Mouse (Mus musculus): ENCODE measurements around the gene Nudt9. TPM values are rescaled to one million over a fixed set of nuclear protein-coding genes. Genes with fewer than 3 reads are reported as not detected.

The Nudt9 gene
- polyA plus RNA-seq (2015; fragmentation: Nextera tagmentation; extraction: Ambion mirVana): 49.9 and 50.2 TPM in 2 replicates

GRCm38 (mm10) chr5:104046256-104047199, at the start of gene Nudt9:
TSS of gene Nudt9 (plus strand) at chr5:104046306.
- H3K27me3 ChIP-seq: no peaks in the 10 kb centered on the region
- peak within 1 kb of the TSS; percentile 76 for H3K4me2 ChIP-seq
- peak; percentile 97 for ATAC-seq (replicated peaks; ENCODE audit: insufficient number of reproducible peaks, insufficient read depth, low FRiP score, low read depth)
- 5% methylated on average over 90 of the region's 90 CpGs for WGBS
- peak within 1 kb of the TSS; percentile 84 for H3K4me3 ChIP-seq
- H3K9ac ChIP-seq: peak within 1 kb of the TSS; percentile 92
- peaks cover 11% of the 10 kb centered on the region; the same call in 1 of the 2 replicates for H3K36me3 ChIP-seq
- H3K27ac ChIP-seq: peak within 1 kb of the TSS; percentile 88
- H3K4me1 ChIP-seq (replicated peaks): peaks cover 27% of the 10 kb centered on the region
- H3K9me3 ChIP-seq (replicated peaks): no peaks in the 10 kb centered on the region

GRCm38 (mm10) chr5:103998739-103999138, 47.4 kb upstream of the Nudt9 start:
- Histone ChIP-seq H3K36me3 (0 out of 2 replicates have a peak, but pooled peaks cover 9% of the 10 kb centered on the region), H3K4me3 (no peak overlapping the region), H3K9me3 (replicated peaks) (no peaks in the 10 kb centered on the region), H3K4me1 (replicated peaks) (peaks cover 9% of the 10 kb centered on the region), H3K4me2 (no peak overlapping the region), H3K9ac (no peak overlapping the region), H3K27me3 (no peaks in the 10 kb centered on the region), H3K27ac (peak overlapping the region; percentile 49; the same call in 1 of the 2 replicates)
- WGBS: 38% methylated on average over 5 of the region's 5 CpGs
- ATAC-seq (replicated peaks; ENCODE audit: insufficient number of reproducible peaks, insufficient read depth, low FRiP score, low read depth): no peak

GRCm38 (mm10) chr5:103999738-104000137, 46.4 kb upstream of the Nudt9 start:
- 0 out of 2 replicates have a peak, but pooled peaks cover 9% of the 10 kb centered on the region for H3K36me3 ChIP-seq
- no peak; the same call in 1 of the 2 replicates for ATAC-seq (replicated peaks; ENCODE audit: insufficient number of reproducible peaks, insufficient read depth, low FRiP score, low read depth)
- no peak overlapping the region for H3K4me3 ChIP-seq
- H3K4me2 ChIP-seq: no peak overlapping the region
- H3K27ac ChIP-seq: peak overlapping the region; percentile 49; the same call in 1 of the 2 replicates
- no peaks in the 10 kb centered on the region for H3K27me3 ChIP-seq
- 3% methylated on average over 5 of the region's 5 CpGs for WGBS
- no peak overlapping the region for H3K9ac ChIP-seq
- peaks cover 9% of the 10 kb centered on the region for H3K4me1 ChIP-seq (replicated peaks)
- no peaks in the 10 kb centered on the region for H3K9me3 ChIP-seq (replicated peaks)

DNA sequence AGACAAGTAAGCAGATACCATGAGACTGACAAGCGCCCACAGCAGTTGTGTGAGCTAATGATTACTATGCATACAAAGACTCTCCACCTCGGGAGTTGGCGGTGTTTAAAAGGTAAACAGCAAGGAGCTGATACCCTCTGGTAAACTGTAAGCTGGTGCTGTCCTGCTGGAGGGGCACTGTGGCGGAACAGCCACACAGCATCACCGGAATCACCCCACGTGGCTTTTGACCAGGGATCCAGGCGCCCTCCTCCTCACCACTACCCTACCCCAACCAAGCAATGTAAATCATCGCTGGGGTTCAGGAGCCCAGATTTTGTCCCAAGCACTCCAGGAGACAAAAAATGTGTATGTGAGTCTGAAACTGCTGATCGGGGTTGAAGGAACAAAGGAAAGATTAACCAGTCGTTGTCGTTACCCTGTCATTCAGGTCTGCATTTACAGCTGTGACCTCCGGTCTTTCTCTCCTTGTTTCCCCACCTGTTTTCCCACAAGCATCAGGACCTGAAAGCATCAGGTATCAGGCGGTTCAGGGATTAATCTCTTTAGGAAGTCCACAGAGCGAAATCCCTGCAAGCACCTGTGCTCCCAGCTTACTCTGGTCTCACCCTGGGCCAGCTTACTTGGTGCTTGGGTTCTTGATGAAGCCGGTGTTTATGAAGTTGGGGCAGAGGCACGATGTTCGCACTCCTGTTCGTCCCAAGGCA, 43.4 kb upstream of the Nudt9 start:
- Histone ChIP-seq H3K4me1 (replicated peaks) (peaks cover 9% of the 10 kb centered on the region), H3K4me2 (no peak overlapping the region), H3K27ac (no peak overlapping the region), H3K4me3 (no peak overlapping the region), H3K9me3 (replicated peaks) (no peaks in the 10 kb centered on the region), H3K27me3 (no peaks in the 10 kb centered on the region), H3K36me3 (peaks cover 20% of the 10 kb centered on the region; the same call in 1 of the 2 replicates), H3K9ac (no peak overlapping the region)
- 53% methylated on average over 18 of the region's 18 CpGs for WGBS
- no peak for ATAC-seq (replicated peaks; ENCODE audit: insufficient number of reproducible peaks, insufficient read depth, low FRiP score, low read depth)

GRCm38 (mm10) chr5:104003256-104003931, 42.7 kb upstream of the Nudt9 start:
- Histone ChIP-seq H3K27ac (no peak overlapping the region), H3K4me3 (no peak overlapping the region), H3K36me3 (peaks cover 20% of the 10 kb centered on the region; the same call in 1 of the 2 replicates), H3K9me3 (replicated peaks) (no peaks in the 10 kb centered on the region), H3K9ac (no peak overlapping the region), H3K4me2 (no peak overlapping the region), H3K27me3 (no peaks in the 10 kb centered on the region), H3K4me1 (replicated peaks) (peaks cover 9% of the 10 kb centered on the region)
- WGBS: 51% methylated on average over 15 of the region's 15 CpGs
- ATAC-seq (replicated peaks; ENCODE audit: insufficient number of reproducible peaks, insufficient read depth, low FRiP score, low read depth): no peak

DNA sequence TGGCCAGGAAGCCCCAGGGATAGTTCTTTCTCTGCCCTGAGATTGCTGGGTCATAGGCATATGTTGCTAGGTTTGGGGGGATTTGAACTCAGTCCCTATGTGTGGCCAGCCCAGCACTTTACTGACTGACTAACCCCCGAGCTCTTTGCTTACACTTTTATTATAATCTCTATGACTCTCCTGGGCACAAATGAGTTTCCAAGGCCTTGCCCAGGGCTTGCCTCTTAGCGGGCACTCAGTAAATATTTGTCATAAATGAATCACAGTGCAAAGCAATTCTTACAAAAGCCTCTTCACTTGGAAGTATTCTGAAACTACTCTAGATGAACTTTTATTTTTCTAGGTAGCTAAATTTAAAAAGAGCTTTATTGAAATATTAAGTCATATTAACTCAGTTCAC, 42.2 kb upstream of the Nudt9 start:
- Histone ChIP-seq H3K27ac (no peak overlapping the region), H3K4me1 (replicated peaks) (peaks cover 7% of the 10 kb centered on the region), H3K36me3 (peaks cover 20% of the 10 kb centered on the region; the same call in 1 of the 2 replicates), H3K4me3 (no peak overlapping the region), H3K9ac (no peak overlapping the region), H3K27me3 (no peaks in the 10 kb centered on the region), H3K4me2 (no peak overlapping the region), H3K9me3 (replicated peaks) (no peaks in the 10 kb centered on the region)
- no peak for ATAC-seq (replicated peaks; ENCODE audit: insufficient number of reproducible peaks, insufficient read depth, low FRiP score, low read depth)
- WGBS: 81% methylated on average over 2 of the region's 2 CpGs

DNA sequence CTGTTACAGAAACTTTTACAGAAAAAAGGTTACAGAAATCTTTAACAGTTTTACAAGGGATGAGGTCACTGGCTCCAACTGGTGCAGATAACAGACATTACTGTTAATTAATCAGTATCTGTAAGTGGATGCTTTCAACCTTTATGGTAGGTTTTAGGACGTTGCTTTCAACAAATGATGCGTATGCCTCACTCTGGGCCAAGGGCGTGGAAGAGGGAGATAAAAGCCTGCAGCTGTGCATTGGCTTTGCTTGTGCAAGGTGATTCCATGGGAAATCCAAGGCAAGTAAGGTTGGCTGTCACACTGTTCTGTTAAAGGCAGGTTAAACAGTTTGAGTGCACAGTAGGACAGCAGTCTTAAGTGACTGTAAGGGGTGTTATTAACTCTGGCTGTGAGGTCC, 39.3 kb upstream of the Nudt9 start:
- no peak overlapping the region for H3K9ac ChIP-seq
- H3K36me3 ChIP-seq: peaks cover 25% of the 10 kb centered on the region; the same call in 1 of the 2 replicates
- H3K27me3 ChIP-seq: no peaks in the 10 kb centered on the region
- no peak for ATAC-seq (replicated peaks; ENCODE audit: insufficient number of reproducible peaks, insufficient read depth, low FRiP score, low read depth)
- H3K4me3 ChIP-seq: no peak overlapping the region
- no peaks in the 10 kb centered on the region for H3K4me1 ChIP-seq (replicated peaks)
- H3K27ac ChIP-seq: no peak overlapping the region
- 78% methylated on average over 3 of the region's 3 CpGs for WGBS
- H3K4me2 ChIP-seq: no peak overlapping the region
- H3K9me3 ChIP-seq (replicated peaks): no peaks in the 10 kb centered on the region

DNA sequence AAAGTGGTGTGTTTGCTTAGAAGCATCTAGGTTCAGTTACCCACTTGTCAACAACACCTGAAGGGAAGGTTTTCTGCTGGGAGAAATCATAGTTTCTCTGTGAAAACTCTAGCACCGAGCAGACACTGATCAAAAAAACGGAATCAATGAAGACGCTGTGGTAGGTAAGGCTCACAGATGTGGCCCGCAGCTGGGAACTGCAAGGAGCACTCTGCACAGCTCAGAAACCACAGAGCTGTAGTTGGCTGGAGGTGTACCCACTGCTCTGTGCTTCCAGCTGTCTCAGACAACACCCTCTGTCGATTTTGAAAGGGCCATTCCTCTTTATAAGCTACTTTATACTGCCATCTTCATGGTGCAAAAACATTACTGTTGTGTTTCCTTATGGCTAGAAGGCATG, 38.3 kb upstream of the Nudt9 start:
- WGBS: 78% methylated on average over 5 of the region's 5 CpGs
- no peak overlapping the region for H3K4me2 ChIP-seq
- no peaks in the 10 kb centered on the region for H3K9me3 ChIP-seq (replicated peaks)
- H3K27me3 ChIP-seq: no peaks in the 10 kb centered on the region
- no peak overlapping the region for H3K27ac ChIP-seq
- peaks cover 21% of the 10 kb centered on the region; the same call in 1 of the 2 replicates for H3K36me3 ChIP-seq
- H3K9ac ChIP-seq: no peak overlapping the region
- no peaks in the 10 kb centered on the region for H3K4me1 ChIP-seq (replicated peaks)
- no peak overlapping the region for H3K4me3 ChIP-seq
- no peak for ATAC-seq (replicated peaks; ENCODE audit: insufficient number of reproducible peaks, insufficient read depth, low FRiP score, low read depth)

DNA sequence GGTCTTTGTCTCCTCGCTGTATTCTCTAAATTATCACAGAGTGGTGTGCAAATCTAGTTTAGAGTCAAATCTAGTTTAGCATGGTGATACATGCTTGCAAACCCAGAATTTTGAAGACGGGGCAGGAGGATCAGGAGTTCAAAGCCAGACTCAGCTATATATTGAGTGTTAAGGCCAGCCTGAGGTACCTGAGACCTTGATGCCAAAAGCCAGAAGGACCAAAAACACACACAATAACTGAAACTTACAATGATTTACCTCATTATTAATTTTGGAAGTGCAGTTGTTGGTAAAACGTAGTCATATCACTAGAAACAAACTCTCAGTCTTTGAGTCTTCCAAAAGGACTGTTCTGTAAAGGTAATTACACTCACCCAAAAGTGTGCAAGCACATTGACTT, 36.7 kb upstream of the Nudt9 start:
- no peaks in the 10 kb centered on the region for H3K4me1 ChIP-seq (replicated peaks)
- H3K27me3 ChIP-seq: no peaks in the 10 kb centered on the region
- H3K27ac ChIP-seq: no peak overlapping the region
- no peaks in the 10 kb centered on the region for H3K9me3 ChIP-seq (replicated peaks)
- no peak overlapping the region for H3K4me3 ChIP-seq
- no peak for ATAC-seq (replicated peaks; ENCODE audit: insufficient number of reproducible peaks, insufficient read depth, low FRiP score, low read depth)
- no peak overlapping the region for H3K4me2 ChIP-seq
- H3K36me3 ChIP-seq: peaks cover 16% of the 10 kb centered on the region; the same call in 1 of the 2 replicates
- no peak overlapping the region for H3K9ac ChIP-seq
- WGBS: 92% methylated on average over 3 of the region's 3 CpGs

DNA sequence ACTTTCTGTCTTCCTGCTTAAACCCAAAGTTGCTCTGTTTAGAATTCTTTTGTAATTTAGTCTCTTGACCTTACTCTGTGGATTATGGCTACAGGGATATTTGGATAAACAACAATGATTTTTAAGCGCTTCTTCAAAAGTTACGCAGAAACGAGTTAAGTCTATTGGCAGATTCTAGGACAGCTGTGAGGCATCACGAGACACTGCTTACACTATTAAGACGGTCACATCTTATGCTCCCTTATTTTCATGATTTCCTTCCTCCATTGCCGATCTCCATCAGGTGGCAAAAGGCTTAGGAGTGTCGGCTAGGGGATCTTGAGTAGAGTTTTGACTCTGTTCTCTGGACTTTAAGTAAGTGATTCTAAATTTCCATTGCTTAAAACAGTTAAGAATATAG, 35.8 kb upstream of the Nudt9 start:
- no peak overlapping the region for H3K27ac ChIP-seq
- no peaks in the 10 kb centered on the region for H3K27me3 ChIP-seq
- no peaks in the 10 kb centered on the region for H3K4me1 ChIP-seq (replicated peaks)
- H3K4me3 ChIP-seq: no peak overlapping the region
- 84% methylated on average over 7 of the region's 7 CpGs for WGBS
- no peaks in the 10 kb centered on the region for H3K9me3 ChIP-seq (replicated peaks)
- no peak overlapping the region for H3K9ac ChIP-seq
- no peak overlapping the region for H3K4me2 ChIP-seq
- H3K36me3 ChIP-seq: peaks cover 15% of the 10 kb centered on the region; the same call in 1 of the 2 replicates
- no peak for ATAC-seq (replicated peaks; ENCODE audit: insufficient number of reproducible peaks, insufficient read depth, low FRiP score, low read depth)

DNA sequence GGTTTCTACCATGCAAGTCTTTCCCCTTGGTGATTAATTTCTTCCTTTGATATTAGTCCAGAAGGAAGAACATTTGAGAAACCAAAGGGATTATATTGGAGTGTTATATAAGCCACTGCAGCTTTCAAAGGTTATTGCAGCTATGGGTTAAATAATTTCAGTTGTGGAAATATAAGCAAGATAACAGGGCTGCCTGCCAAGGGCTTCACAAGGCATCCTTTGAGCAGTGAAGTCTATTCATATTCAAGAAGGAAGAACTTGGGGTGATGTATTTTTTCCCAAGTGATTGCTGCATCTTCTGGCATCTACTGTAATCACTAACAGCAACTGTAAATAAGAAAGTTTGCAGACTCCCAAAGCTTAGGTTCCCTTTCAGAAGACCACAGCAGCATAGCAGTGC, 34.7 kb upstream of the Nudt9 start:
- no peaks in the 10 kb centered on the region for H3K9me3 ChIP-seq (replicated peaks)
- no peaks in the 10 kb centered on the region for H3K27me3 ChIP-seq
- peaks cover 11% of the 10 kb centered on the region; the same call in 1 of the 2 replicates for H3K36me3 ChIP-seq
- no peaks in the 10 kb centered on the region for H3K4me1 ChIP-seq (replicated peaks)
- no peak for ATAC-seq (replicated peaks; ENCODE audit: insufficient number of reproducible peaks, insufficient read depth, low FRiP score, low read depth)
- no peak overlapping the region for H3K27ac ChIP-seq
- H3K4me3 ChIP-seq: no peak overlapping the region
- no peak overlapping the region for H3K9ac ChIP-seq
- H3K4me2 ChIP-seq: no peak overlapping the region

All from heart, embryonic 15.5 days (tissue).